Mouse (Mus musculus) bone marrow macrophage, adult 2 months (primary cell): ENCODE results near the gene Kif11.

Source experiments
- CTCF ChIP-seq: IDR thresholded peaks from 2 replicates; pipeline ENCODE4 v1.5.1; 2012; ENCODE audit warnings: low read depth, mild to moderate bottlenecking, low read length, moderate library complexity
- POLR2A ChIP-seq: IDR thresholded peaks from 2 replicates; pipeline ENCODE4 v1.6.1; 2012; ENCODE audit warnings: mild to moderate bottlenecking, low read depth, low read length, borderline replicate concordance

DNA sequence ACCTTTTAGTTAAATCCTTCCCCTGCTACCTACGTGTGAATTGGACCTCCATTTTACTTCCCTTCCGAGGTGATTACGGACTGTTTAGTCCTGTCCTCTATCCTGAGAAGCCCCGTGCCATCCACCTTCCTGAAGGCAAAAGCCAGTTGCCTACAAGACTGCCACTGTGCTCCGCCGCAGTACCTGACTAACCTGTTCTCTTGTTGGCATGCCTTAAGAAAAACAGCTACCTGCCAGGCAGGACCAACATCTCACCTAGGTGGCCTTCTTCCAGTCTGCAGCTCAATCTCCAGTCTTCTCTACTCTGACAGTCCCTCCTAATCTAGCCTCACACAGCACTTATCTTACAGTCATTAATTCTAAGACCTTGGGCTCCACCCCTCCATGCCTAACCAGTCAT is 22.9 kb upstream of the Kif11 start:
- TF ChIP-seq CTCF (no peak), POLR2A (no peak)
